Mouse (Mus musculus): ENCODE data around the gene Pde2a.

GRCm38 (mm10) chr7:101476028-101476427 is 54.5 kb downstream of the Pde2a start:
- no peak for TF ChIP-seq EP300 (IDR thresholded peaks at IDR 0.05; ENCODE audit: low read depth in 1 of 2, low read length in 2 of 2)
- TF ChIP-seq MAX (IDR thresholded peaks at IDR 0.05; ENCODE audit: low read length) = no peak
- TF ChIP-seq GATA1 (IDR thresholded peaks at IDR 0.05; ENCODE audit: low read depth, low read length) = no peak
- no peak for TF ChIP-seq CTCF (IDR thresholded peaks at IDR 0.05 in 2 of 3, conservative IDR thresholded peaks at IDR 0.05 in 1 of 3; ENCODE audit: control insufficient read depth in 1 of 3, insufficient read depth in 1 of 3, low read depth in 2 of 3, low read length in 3 of 3, poor library complexity in 1 of 3, severe bottlenecking in 1 of 3)
- no peak for TF ChIP-seq ZNF384 (IDR thresholded peaks at IDR 0.05; ENCODE audit: low read depth, low read length)
- no peak for TF ChIP-seq RCOR1 (IDR thresholded peaks at IDR 0.05; ENCODE audit: low read depth, low read length)
- TF ChIP-seq CHD2 (IDR thresholded peaks at IDR 0.05; ENCODE audit: low read length) = no peak
- TF ChIP-seq TBP (IDR thresholded peaks at IDR 0.05; ENCODE audit: low read depth, low read length) = no peak
- no peak for TF ChIP-seq POLR2A (IDR thresholded peaks at IDR 0.05; ENCODE audit: control insufficient read depth in 1 of 2, insufficient read depth in 1 of 2, low read depth in 1 of 2, low read length in 2 of 2, poor library complexity in 1 of 2)
- TF ChIP-seq ZC3H11A (IDR thresholded peaks at IDR 0.05; ENCODE audit: low read depth, low read length) = no peak

Measured in MEL (cell line).